Comparison of ENCODE assay signal across 8 mouse cellular contexts in genomic region chr11:109425392-109426271, GRCm38 (mm10). TPM values are rescaled to one million over a fixed set of nuclear protein-coding genes. Genes with fewer than 3 reads are reported as not detected.
DNase-seq lines count a peak whose midpoint lies in the region; ATAC-seq and TF ChIP-seq lines count a peak whose summit lies in the region.

Amz2 (plus strand) TSS chr11:109425946.

- peak within 1 kb of the TSS; percentile 74 for H3K9ac ChIP-seq in hindbrain, postnatal 0 days (replicated peaks; ENCODE audit: low read length)

- peak within 1 kb of the TSS; percentile 75 for H3K4me2 ChIP-seq in hindbrain, postnatal 0 days (ENCODE audit: low read depth, low read length)

- peak within 1 kb of the TSS; percentile 87 for H3K4me3 ChIP-seq in gastrocnemius, adult 2 months
- peak within 1 kb of the TSS; percentile 65 for H3K4me3 ChIP-seq in hindbrain, postnatal 0 days (ENCODE audit: low read length)
- peak within 1 kb of the TSS; percentile 78 for H3K4me3 ChIP-seq in left cerebral cortex, adult 2 months

- no peaks in the 10 kb centered on the region for H3K9me3 ChIP-seq in hindbrain, postnatal 0 days (ENCODE audit: low read length)

- H3K27ac ChIP-seq in gastrocnemius, adult 2 months = peak within 1 kb of the TSS; percentile 89
- peak within 1 kb of the TSS; percentile 86 for H3K27ac ChIP-seq in hindbrain, postnatal 0 days
- peak within 1 kb of the TSS; percentile 89 for H3K27ac ChIP-seq in left cerebral cortex, adult 2 months

- no peaks in the 10 kb centered on the region for H3K27me3 ChIP-seq in hindbrain, postnatal 0 days (ENCODE audit: insufficient read depth, low read length)

- under 1% methylated on average over 64 of the region's 65 CpGs for WGBS in hindbrain, postnatal 0 days

- peak; percentile 100 for DNase-seq in ZHBTc4 (ENCODE audit: low read depth, low spot score)
- peak; percentile 99 for DNase-seq in gastrocnemius, adult 2 months
- peak; percentile 99 for DNase-seq in hindbrain, postnatal 0 days (ENCODE audit: low spot score)
- peak; percentile 95 to 97 for DNase-seq in left cerebral cortex, adult 2 months (ENCODE audit: extremely low spot score in 1 of 2, low spot score in 2 of 2)
- peak; percentile 95 to 96 for DNase-seq in right cerebral cortex, adult 2 months (ENCODE audit: low spot score in 2 of 2)
- peak; percentile 99 for DNase-seq in urinary bladder, postnatal 14 days (ENCODE audit: low spot score)

- intact Hi-C loops in gastrocnemius, adult 2 months (cut with DNase I) = loop anchor here (1.0 to 2.0 kb wide), 3 partner anchors 55 to 94 kb away; partner anchors contain the start of gene Gna13
- intact Hi-C loops in left cerebral cortex, adult 2 months (cut with DNase I) = loop anchor here (1.0 to 2.0 kb wide), 3 partner anchors 63 to 108 kb away; partner anchors contain the start of gene Gna13

- peaks cover 9% of the 10 kb centered on the region; the same call in 1 of the 2 replicates for H3K36me3 ChIP-seq in hindbrain, postnatal 0 days (ENCODE audit: insufficient read depth, low read length)

- peak; percentile 86 for ATAC-seq in common myeloid progenitor, adult 5-6 weeks (replicated peaks; ENCODE audit: low read depth, poor library complexity, severe bottlenecking)
- peak; percentile 96 for ATAC-seq in hindbrain, postnatal 0 days
- ATAC-seq in megakaryocyte, adult 5-6 weeks (ENCODE audit: poor library complexity, severe bottlenecking) = peak; percentile 85

- peaks cover 4% of the 10 kb centered on the region; the same call in 1 of the 2 replicates for H3K4me1 ChIP-seq in hindbrain, postnatal 0 days (ENCODE audit: insufficient read depth, low read length)

- TF ChIP-seq CTCF in gastrocnemius, adult 2 months (IDR thresholded peaks at IDR 0.05) = peak; percentile 91
- TF ChIP-seq CTCF in hindbrain, postnatal 0 days (IDR thresholded peaks at IDR 0.05; ENCODE audit: low read depth) = peak; percentile 81
- peak; percentile 75 for TF ChIP-seq CTCF in left cerebral cortex, adult 2 months (IDR thresholded peaks at IDR 0.05)

RNA-seq across cellular contexts. Expression of gene Amz2, which starts in this region (rescaled TPM):
- total RNA-seq in common myeloid progenitor, adult 5-6 weeks (2017) = 50.8 and 62.2 TPM in 2 replicates
- 10 to 100 TPM; 70.4 to 71.7 TPM for total RNA-seq in gastrocnemius, adult 2 months (2021)
- total RNA-seq in hindbrain, postnatal 0 days (2014; rRNA removed) = 145 and 151 TPM in 2 replicates
- polyA plus RNA-seq in hindbrain, postnatal 0 days (2015; fragmentation: Nextera tagmentation; extraction: Ambion mirVana) = 38.4 and 38.8 TPM in 2 replicates
- 10 to 100 TPM; 49.5 TPM for total RNA-seq in left cerebral cortex, adult 2 months (2021)
- total RNA-seq in megakaryocyte, adult 5-6 weeks (2015) = 19.2 and 26.5 TPM in 2 replicates
- total RNA-seq in megakaryocyte, adult 5-6 weeks (2017) = 51.3 and 51.7 TPM in 2 replicates

Comparison
In these comparisons a context has a peak if more than half of its experiments do, and no peak if none do; other contexts are left out.
1. Peak in every context shown above with its lines: DNase-seq, ATAC-seq, H3K4me3 ChIP-seq and H3K27ac ChIP-seq.